Mouse (Mus musculus): ENCODE results near the gene Zc3h12c. TPM values are rescaled to one million over a fixed set of nuclear protein-coding genes. Genes with fewer than 3 reads are reported as not detected.

Gene Zc3h12c
- total RNA-seq, 4 experiments from 2014 or later = 12.1 to 13.6 (median 13.3) TPM

Small RNAs within 50 kb of the gene (microRNA-seq; reads per million reads assigned to microRNA genes)
- gene Gm27686 (0 reads per million in 2 experiments), gene Mir6244 (0 reads per million in 2 experiments)

Other genes with a start within 250 kb of the Zc3h12c start
- 10 to 100 TPM; 15.2 to 18.0 (median 17.8) TPM for gene Fdx1, start 205.0 kb downstream of the Zc3h12c start, total RNA-seq (2022)
- 10 to 100 TPM; 55.9 to 61.3 (median 60.1) TPM for gene Rdx, start 121.4 kb downstream of the Zc3h12c start, total RNA-seq (2022)